Mouse (Mus musculus): ENCODE measurements at regions not wholly inside any gene's neighbourhood (a gene's known extent, or its start where the extent isn't known, plus 50 kb on each side); places are given as distances from the start of the nearest gene placed in this dataset.

GRCm38 (mm10) chr14:25080431-25080830 lies 378.6 kb upstream of the Zmiz1 start:
- Histone ChIP-seq H3K36me3 (ENCODE audit: control insufficient read depth, insufficient read depth, low read length) (no peaks in the 10 kb centered on the region), H3K9ac (ENCODE audit: low read length) (no peak overlapping the region), H3K27ac (ENCODE audit: low read depth) (no peak overlapping the region), H3K4me1 (replicated peaks; ENCODE audit: control insufficient read depth, insufficient read depth, low read length) (no peaks in the 10 kb centered on the region), H3K4me2 (ENCODE audit: low read length) (no peak overlapping the region), H3K4me3 (ENCODE audit: low read depth, low read length) (no peak overlapping the region), H3K27me3 (replicated peaks; ENCODE audit: control insufficient read depth, insufficient read depth, low read length) (no peaks in the 10 kb centered on the region), H3K9me3 (ENCODE audit: control insufficient read depth, low read length) (peaks cover 6% of the 10 kb centered on the region; the same call in 1 of the 2 replicates)
- no peak for ATAC-seq (replicated peaks; ENCODE audit: low FRiP score, low TSS enrichment, low read depth)
- DNase-seq (ENCODE audit: low spot score): no peak
- 88% methylated on average over 3 of the region's 3 CpGs for WGBS

GRCm38 (mm10) chr14:25083847-25084246 lies 375.1 kb upstream of the Zmiz1 start:
- Histone ChIP-seq H3K9me3 (ENCODE audit: control insufficient read depth, low read length) (peaks cover 6% of the 10 kb centered on the region; the same call in 1 of the 2 replicates), H3K4me2 (ENCODE audit: low read length) (no peak overlapping the region), H3K9ac (ENCODE audit: low read length) (no peak overlapping the region), H3K4me1 (replicated peaks; ENCODE audit: control insufficient read depth, insufficient read depth, low read length) (no peaks in the 10 kb centered on the region), H3K4me3 (ENCODE audit: low read depth, low read length) (no peak overlapping the region), H3K36me3 (ENCODE audit: control insufficient read depth, insufficient read depth, low read length) (no peaks in the 10 kb centered on the region), H3K27ac (ENCODE audit: low read depth) (no peak overlapping the region), H3K27me3 (replicated peaks; ENCODE audit: control insufficient read depth, insufficient read depth, low read length) (no peaks in the 10 kb centered on the region)
- WGBS: 67% methylated on average over 4 of the region's 4 CpGs
- no peak for DNase-seq (ENCODE audit: low spot score)
- no peak for ATAC-seq (replicated peaks; ENCODE audit: low FRiP score, low TSS enrichment, low read depth)

DNA sequence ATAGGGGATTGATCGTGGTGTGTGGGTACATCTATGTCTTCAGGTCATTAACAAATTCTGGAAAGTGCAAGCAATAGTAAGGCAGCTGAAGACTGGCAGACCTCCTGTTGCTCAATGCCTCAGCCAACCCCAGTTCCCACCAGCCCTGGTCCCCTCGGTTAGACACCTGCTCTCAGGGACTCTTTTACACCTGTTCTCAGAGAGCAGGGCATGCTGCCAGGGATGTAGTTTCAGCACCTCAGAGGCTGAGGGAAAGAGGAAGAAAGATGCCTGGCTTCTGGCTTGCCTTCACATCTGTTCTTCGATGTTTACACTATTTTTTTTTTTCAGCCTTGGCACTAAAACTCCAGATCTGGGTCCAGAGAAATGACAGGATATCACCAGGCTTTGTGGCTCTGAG lies 362.2 kb upstream of the Zmiz1 start:
- DNase-seq (ENCODE audit: low spot score): no peak
- WGBS: 70% methylated on average over 3 of the region's 3 CpGs

DNA sequence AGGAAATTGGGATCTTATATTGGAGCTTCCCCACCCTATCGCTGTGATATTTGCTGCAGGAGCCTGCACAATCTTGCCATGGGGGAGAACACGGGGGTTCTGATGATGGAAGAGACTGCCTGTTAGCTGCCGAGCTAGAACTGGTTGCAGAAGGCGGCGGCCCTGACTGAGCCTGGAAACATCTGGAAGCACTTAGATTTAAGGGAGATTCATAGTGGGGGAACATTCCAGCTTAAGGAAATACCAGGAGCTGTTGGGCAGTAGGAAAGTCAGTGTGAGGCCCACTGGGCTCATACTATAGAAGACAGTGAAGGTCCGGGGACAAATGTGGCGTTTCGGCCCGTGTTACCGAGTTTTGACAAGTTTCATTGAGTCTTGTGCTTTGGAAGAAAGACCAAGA lies 353.6 kb upstream of the Zmiz1 start:
- ATAC-seq (replicated peaks; ENCODE audit: low FRiP score, low TSS enrichment, low read depth) (no peak), DNase-seq (ENCODE audit: low spot score) (no peak)
- Histone ChIP-seq H3K36me3 (ENCODE audit: control insufficient read depth, insufficient read depth, low read length) (no peaks in the 10 kb centered on the region), H3K9me3 (ENCODE audit: control insufficient read depth, low read length) (no peaks in the 10 kb centered on the region), H3K4me2 (ENCODE audit: low read length) (no peak overlapping the region), H3K4me1 (replicated peaks; ENCODE audit: control insufficient read depth, insufficient read depth, low read length) (peaks cover 34% of the 10 kb centered on the region), H3K27ac (ENCODE audit: low read depth) (peak overlapping the region; percentile 41; the same call in 1 of the 2 replicates), H3K4me3 (ENCODE audit: low read depth, low read length) (no peak overlapping the region), H3K27me3 (replicated peaks; ENCODE audit: control insufficient read depth, insufficient read depth, low read length) (no peaks in the 10 kb centered on the region), H3K9ac (ENCODE audit: low read length) (no peak overlapping the region)
- WGBS: 64% methylated on average over 10 of the region's 10 CpGs

More for the DNA sequence above, 362.2 kb upstream of the Zmiz1 start:
- H3K27ac ChIP-seq (ENCODE audit: low read depth): no peak overlapping the region
- H3K9me3 ChIP-seq (ENCODE audit: control insufficient read depth, low read length): no peaks in the 10 kb centered on the region; the same call in 1 of the 2 replicates
- H3K36me3 ChIP-seq (ENCODE audit: control insufficient read depth, insufficient read depth, low read length): no peaks in the 10 kb centered on the region
- no peak for ATAC-seq (replicated peaks; ENCODE audit: low FRiP score, low TSS enrichment, low read depth)
- H3K4me3 ChIP-seq (ENCODE audit: low read depth, low read length): no peak overlapping the region
- H3K4me2 ChIP-seq (ENCODE audit: low read length): no peak overlapping the region
- no peaks in the 10 kb centered on the region for H3K27me3 ChIP-seq (replicated peaks; ENCODE audit: control insufficient read depth, insufficient read depth, low read length)
- no peak overlapping the region for H3K9ac ChIP-seq (ENCODE audit: low read length)
- H3K4me1 ChIP-seq (replicated peaks; ENCODE audit: control insufficient read depth, insufficient read depth, low read length): no peaks in the 10 kb centered on the region

- no peak overlapping the region for H3K9ac ChIP-seq (ENCODE audit: low read length)
- no peaks in the 10 kb centered on the region for H3K9me3 ChIP-seq (ENCODE audit: control insufficient read depth, low read length)
- 96% methylated on average over 2 of the region's 2 CpGs for WGBS
- DNase-seq (ENCODE audit: low spot score) (no peak), ATAC-seq (replicated peaks; ENCODE audit: low FRiP score, low TSS enrichment, low read depth) (no peak)
- H3K36me3 ChIP-seq (ENCODE audit: control insufficient read depth, insufficient read depth, low read length): no peaks in the 10 kb centered on the region
- H3K27me3 ChIP-seq (replicated peaks; ENCODE audit: control insufficient read depth, insufficient read depth, low read length): no peaks in the 10 kb centered on the region
- no peak overlapping the region for H3K4me2 ChIP-seq (ENCODE audit: low read length)
- H3K4me1 ChIP-seq (replicated peaks; ENCODE audit: control insufficient read depth, insufficient read depth, low read length): peaks cover 34% of the 10 kb centered on the region
- no peak overlapping the region for H3K4me3 ChIP-seq (ENCODE audit: low read depth, low read length)
- no peak overlapping the region for H3K27ac ChIP-seq (ENCODE audit: low read depth)
These were observed 352.5 kb upstream of the Zmiz1 start for GRCm38 (mm10) chr14:25106451-25106850.

- Histone ChIP-seq H3K4me1 (replicated peaks; ENCODE audit: control insufficient read depth, insufficient read depth, low read length) (peaks cover 34% of the 10 kb centered on the region), H3K27me3 (replicated peaks; ENCODE audit: control insufficient read depth, insufficient read depth, low read length) (no peaks in the 10 kb centered on the region), H3K4me2 (ENCODE audit: low read length) (peak overlapping the region; percentile 46), H3K27ac (ENCODE audit: low read depth) (peak overlapping the region; percentile 92), H3K36me3 (ENCODE audit: control insufficient read depth, insufficient read depth, low read length) (no peaks in the 10 kb centered on the region), H3K4me3 (ENCODE audit: low read depth, low read length) (peak overlapping the region; percentile 15; the same call in 1 of the 2 replicates), H3K9me3 (ENCODE audit: control insufficient read depth, low read length) (no peaks in the 10 kb centered on the region), H3K9ac (ENCODE audit: low read length) (peak overlapping the region; percentile 44)
- WGBS: 10% methylated on average over 17 of the region's 17 CpGs
- ATAC-seq (replicated peaks; ENCODE audit: low FRiP score, low TSS enrichment, low read depth): peak; percentile 62
- DNase-seq (ENCODE audit: low spot score): peak; percentile 69
These were observed 350.8 kb upstream of the Zmiz1 start for GRCm38 (mm10) chr14:25108101-25108652.

- H3K9ac ChIP-seq (ENCODE audit: low read length): peak overlapping the region; percentile 44
These were observed 350.2 kb upstream of the Zmiz1 start for GRCm38 (mm10) chr14:25108701-25109290.

DNA sequence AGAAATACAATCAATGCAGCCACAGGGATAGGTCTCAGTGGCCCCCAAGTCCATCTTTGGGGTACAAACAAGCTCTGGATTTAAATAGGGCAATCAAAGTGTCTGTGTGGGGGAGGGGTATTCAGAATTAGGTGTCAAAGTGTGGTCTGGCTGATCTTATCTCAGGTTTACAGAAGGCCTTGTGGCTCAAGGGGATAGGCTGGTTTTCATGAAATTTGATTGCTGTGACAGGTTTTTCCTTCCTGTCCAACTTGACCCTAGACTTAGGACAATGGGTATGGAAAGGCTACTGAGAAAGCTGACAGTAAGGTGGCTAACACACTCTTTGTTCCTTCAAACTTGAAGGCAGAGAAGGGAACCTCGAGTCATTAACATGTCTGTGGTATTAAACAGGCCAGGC lies 349.3 kb upstream of the Zmiz1 start:
- H3K27me3 ChIP-seq (replicated peaks; ENCODE audit: control insufficient read depth, insufficient read depth, low read length): no peaks in the 10 kb centered on the region
- DNase-seq (ENCODE audit: low spot score): no peak
- H3K9me3 ChIP-seq (ENCODE audit: control insufficient read depth, low read length): no peaks in the 10 kb centered on the region
- H3K4me2 ChIP-seq (ENCODE audit: low read length): no peak overlapping the region
- ATAC-seq (replicated peaks; ENCODE audit: low FRiP score, low TSS enrichment, low read depth): no peak
- no peak overlapping the region for H3K9ac ChIP-seq (ENCODE audit: low read length)
- peak overlapping the region; percentile 92; the same call in 1 of the 2 replicates for H3K27ac ChIP-seq (ENCODE audit: low read depth)
- H3K4me1 ChIP-seq (replicated peaks; ENCODE audit: control insufficient read depth, insufficient read depth, low read length): peaks cover 34% of the 10 kb centered on the region
- no peaks in the 10 kb centered on the region for H3K36me3 ChIP-seq (ENCODE audit: control insufficient read depth, insufficient read depth, low read length)
- 42% methylated on average over 1 of the region's 1 CpGs for WGBS
- H3K4me3 ChIP-seq (ENCODE audit: low read depth, low read length): no peak overlapping the region

More at GRCm38 (mm10) chr14:25108701-25109290, 350.2 kb upstream of the Zmiz1 start:
- Histone ChIP-seq H3K27ac (ENCODE audit: low read depth) (peak overlapping the region; percentile 92), H3K4me3 (ENCODE audit: low read depth, low read length) (peak overlapping the region; percentile 13; the same call in 1 of the 2 replicates), H3K36me3 (ENCODE audit: control insufficient read depth, insufficient read depth, low read length) (no peaks in the 10 kb centered on the region), H3K27me3 (replicated peaks; ENCODE audit: control insufficient read depth, insufficient read depth, low read length) (no peaks in the 10 kb centered on the region), H3K9me3 (ENCODE audit: control insufficient read depth, low read length) (no peaks in the 10 kb centered on the region), H3K4me2 (ENCODE audit: low read length) (peak overlapping the region; percentile 46), H3K4me1 (replicated peaks; ENCODE audit: control insufficient read depth, insufficient read depth, low read length) (peaks cover 34% of the 10 kb centered on the region)
- ATAC-seq (replicated peaks; ENCODE audit: low FRiP score, low TSS enrichment, low read depth): peak; percentile 89
- DNase-seq (ENCODE audit: low spot score): peak; percentile 77
- 2% methylated on average over 8 of the region's 8 CpGs for WGBS

GRCm38 (mm10) chr14:25112832-25113231 lies 346.2 kb upstream of the Zmiz1 start:
- Histone ChIP-seq H3K27me3 (replicated peaks; ENCODE audit: control insufficient read depth, insufficient read depth, low read length) (no peaks in the 10 kb centered on the region), H3K9ac (ENCODE audit: low read length) (no peak overlapping the region), H3K4me3 (ENCODE audit: low read depth, low read length) (no peak overlapping the region), H3K27ac (ENCODE audit: low read depth) (no peak overlapping the region), H3K36me3 (ENCODE audit: control insufficient read depth, insufficient read depth, low read length) (no peaks in the 10 kb centered on the region), H3K9me3 (ENCODE audit: control insufficient read depth, low read length) (no peaks in the 10 kb centered on the region), H3K4me2 (ENCODE audit: low read length) (no peak overlapping the region), H3K4me1 (replicated peaks; ENCODE audit: control insufficient read depth, insufficient read depth, low read length) (peaks cover 19% of the 10 kb centered on the region)
- no peak for DNase-seq (ENCODE audit: low spot score)
- 81% methylated on average over 10 of the region's 10 CpGs for WGBS
- ATAC-seq (replicated peaks; ENCODE audit: low FRiP score, low TSS enrichment, low read depth): no peak

Data from intestine, embryonic 14.5 days (tissue).